Comparison of ENCODE assay signal across 8 mouse cellular contexts in genomic region chr15:81926446-81926822, GRCm38 (mm10). TPM values are rescaled to one million over a fixed set of nuclear protein-coding genes. Genes with fewer than 3 reads are reported as not detected.
A peak's percentile ranks its signal among the peaks of the same experiment; 100 is the strongest.
DNase-seq lines count a peak whose midpoint lies in the region; ATAC-seq and TF ChIP-seq lines count a peak whose summit lies in the region.

No protein-coding gene starts in this region.

- peak overlapping the region; percentile 93 for H3K4me2 ChIP-seq in lung, embryonic 14.5 days
- peak overlapping the region; percentile 91 for H3K4me2 ChIP-seq in forebrain, embryonic 14.5 days (ENCODE audit: low read length)
- peak overlapping the region; percentile 93 for H3K4me2 ChIP-seq in limb, embryonic 13.5 days (replicated peaks)

- peak overlapping the region; percentile 74 for H3K4me3 ChIP-seq in lung, embryonic 14.5 days (ENCODE audit: low read depth, low read length)
- H3K4me3 ChIP-seq in forebrain, embryonic 14.5 days (ENCODE audit: low read depth, low read length), result peak overlapping the region; percentile 74
- H3K4me3 ChIP-seq in limb, embryonic 13.5 days, result peak overlapping the region; percentile 78
- no peak overlapping the region for H3K4me3 ChIP-seq in olfactory bulb, adult 2 months (ENCODE audit: insufficient read depth, low read depth, low read length)

- ATAC-seq in lung, embryonic 14.5 days (ENCODE audit: insufficient read depth), result peak; percentile 36; the same call in 1 of the 2 replicates
- no peak; the same call in 1 of the 2 replicates for ATAC-seq in forebrain, embryonic 14.5 days
- peak; percentile 41 for ATAC-seq in limb, embryonic 13.5 days (ENCODE audit: low FRiP score, low read depth)

- H3K36me3 ChIP-seq in lung, embryonic 14.5 days (ENCODE audit: insufficient read depth), result 0 out of 2 replicates have a peak, but pooled peaks cover 7% of the 10 kb centered on the region
- H3K36me3 ChIP-seq in forebrain, embryonic 14.5 days (ENCODE audit: control insufficient read depth, insufficient read depth, low read length), result peaks cover 11% of the 10 kb centered on the region; the same call in 1 of the 2 replicates
- peaks cover 12% of the 10 kb centered on the region for H3K36me3 ChIP-seq in limb, embryonic 13.5 days

- 36% methylated on average over 9 of the region's 9 CpGs for WGBS in lung, embryonic 14.5 days
- 20% methylated on average over 9 of the region's 9 CpGs for WGBS in forebrain, embryonic 14.5 days
- 36% methylated on average over 9 of the region's 9 CpGs for WGBS in limb, embryonic 13.5 days
- 17% methylated on average over 9 of the region's 9 CpGs for WGBS in olfactory bulb, adult 2 months

- H3K9ac ChIP-seq in lung, embryonic 14.5 days, result no peak overlapping the region
- peak overlapping the region; percentile 40 for H3K9ac ChIP-seq in forebrain, embryonic 14.5 days (ENCODE audit: low read length)
- no peak overlapping the region for H3K9ac ChIP-seq in limb, embryonic 13.5 days

- DNase-seq in lung, embryonic 14.5 days, result no peak
- DNase-seq in lung, postnatal 36 days, result no peak
- DNase-seq in forebrain, embryonic 14.5 days (ENCODE audit: low spot score), result no peak
- no peak for DNase-seq in ovary, adult 18-20 months (ENCODE audit: low spot score)
- DNase-seq in frontal cortex, postnatal 10 days (ENCODE audit: low spot score in 2 of 2), result no peak
- DNase-seq in yolk sac, embryonic 10.5 days (ENCODE audit: low spot score), result no peak

- TF ChIP-seq CTCF in lung, embryonic 14.5 days (IDR thresholded peaks at IDR 0.05; ENCODE audit: low read depth), result no peak
- no peak for TF ChIP-seq CTCF in olfactory bulb, adult 2 months (IDR thresholded peaks at IDR 0.05; ENCODE audit: insufficient read depth, low read depth, low read length)

- H3K4me1 ChIP-seq in lung, embryonic 14.5 days (ENCODE audit: insufficient read depth), result no peaks in the 10 kb centered on the region
- H3K4me1 ChIP-seq in forebrain, embryonic 14.5 days (ENCODE audit: control insufficient read depth, insufficient read depth, low read length), result peaks cover 17% of the 10 kb centered on the region
- H3K4me1 ChIP-seq in limb, embryonic 13.5 days, result peaks cover 22% of the 10 kb centered on the region
- peaks cover 45% of the 10 kb centered on the region for H3K4me1 ChIP-seq in olfactory bulb, adult 2 months (ENCODE audit: control insufficient read depth, insufficient read depth, low read length)

- no peaks in the 10 kb centered on the region for H3K9me3 ChIP-seq in lung, embryonic 14.5 days (ENCODE audit: low read depth, low read length)
- H3K9me3 ChIP-seq in forebrain, embryonic 14.5 days (replicated peaks; ENCODE audit: control insufficient read depth, low read length), result no peaks in the 10 kb centered on the region
- no peaks in the 10 kb centered on the region for H3K9me3 ChIP-seq in limb, embryonic 13.5 days

- no peak overlapping the region for H3K27ac ChIP-seq in lung, embryonic 14.5 days (ENCODE audit: low read depth)
- H3K27ac ChIP-seq in forebrain, embryonic 14.5 days (ENCODE audit: low read depth, low read length), result peak overlapping the region; percentile 84
- H3K27ac ChIP-seq in limb, embryonic 13.5 days, result peak overlapping the region; percentile 49
- H3K27ac ChIP-seq in olfactory bulb, adult 2 months (ENCODE audit: insufficient read depth, low read depth, low read length), result peak overlapping the region; percentile 33

- no peak for TF ChIP-seq POLR2A in olfactory bulb, adult 2 months (IDR thresholded peaks at IDR 0.05; ENCODE audit: insufficient read depth, low read depth, low read length)

- H3K27me3 ChIP-seq in lung, embryonic 14.5 days (ENCODE audit: insufficient read depth, low read length), result no peaks in the 10 kb centered on the region
- no peaks in the 10 kb centered on the region for H3K27me3 ChIP-seq in forebrain, embryonic 14.5 days (replicated peaks; ENCODE audit: control insufficient read depth, insufficient read depth, low read length)
- H3K27me3 ChIP-seq in limb, embryonic 13.5 days, result no peaks in the 10 kb centered on the region

RNA-seq across cellular contexts. Expression of gene Polr3h, which starts 0.4 kb away (rescaled TPM):
- polyA plus RNA-seq in lung, embryonic 14.5 days (2014; fragmentation: Nextera tagmentation; extraction: Ambion mirVana), result 74.4 and 89.5 TPM in 2 replicates
- polyA plus RNA-seq in forebrain, embryonic 14.5 days (2014; fragmentation: Nextera tagmentation; extraction: Ambion mirVana), result 99.6 and 110 TPM in 2 replicates
- 56.9 and 57.9 TPM in 2 replicates for polyA plus RNA-seq in limb, embryonic 13.5 days (2015; fragmentation: Nextera tagmentation; extraction: Ambion mirVana)
- polyA plus RNA-seq in olfactory bulb, adult 2 months (2012; ENCODE audit: insufficient read depth, insufficient read length, low replicate concordance, missing spikeins), result not detected in 2 replicates

RNA-seq across cellular contexts. Expression of gene Csdc2, which starts 10.1 kb away (rescaled TPM):
- polyA plus RNA-seq in lung, embryonic 14.5 days (2014; fragmentation: Nextera tagmentation; extraction: Ambion mirVana), result 10.1 and 11.8 TPM in 2 replicates
- polyA plus RNA-seq in forebrain, embryonic 14.5 days (2014; fragmentation: Nextera tagmentation; extraction: Ambion mirVana), result 72.8 and 110 TPM in 2 replicates
- polyA plus RNA-seq in limb, embryonic 13.5 days (2015; fragmentation: Nextera tagmentation; extraction: Ambion mirVana), result 13.4 and 15.0 TPM in 2 replicates
- not detected in 2 replicates for polyA plus RNA-seq in olfactory bulb, adult 2 months (2012; ENCODE audit: insufficient read depth, insufficient read length, low replicate concordance, missing spikeins)

RNA-seq across cellular contexts. Expression of gene Pmm1, which starts 34.3 kb away (rescaled TPM):
- 39.0 and 39.6 TPM in 2 replicates for polyA plus RNA-seq in lung, embryonic 14.5 days (2014; fragmentation: Nextera tagmentation; extraction: Ambion mirVana)
- polyA plus RNA-seq in forebrain, embryonic 14.5 days (2014; fragmentation: Nextera tagmentation; extraction: Ambion mirVana), result 92.6 and 93.3 TPM in 2 replicates
- 26.3 and 26.8 TPM in 2 replicates for polyA plus RNA-seq in limb, embryonic 13.5 days (2015; fragmentation: Nextera tagmentation; extraction: Ambion mirVana)
- polyA plus RNA-seq in olfactory bulb, adult 2 months (2012; ENCODE audit: insufficient read depth, insufficient read length, low replicate concordance, missing spikeins), result not detected in 2 replicates

RNA-seq across cellular contexts. Expression of gene 1700029P11Rik, which starts 53.9 kb away (rescaled TPM):
- not detected in 2 replicates for polyA plus RNA-seq in lung, embryonic 14.5 days (2014; fragmentation: Nextera tagmentation; extraction: Ambion mirVana)
- not detected in 2 replicates for polyA plus RNA-seq in forebrain, embryonic 14.5 days (2014; fragmentation: Nextera tagmentation; extraction: Ambion mirVana)
- polyA plus RNA-seq in limb, embryonic 13.5 days (2015; fragmentation: Nextera tagmentation; extraction: Ambion mirVana), result not detected in 2 replicates
- not detected in 2 replicates for polyA plus RNA-seq in olfactory bulb, adult 2 months (2012; ENCODE audit: insufficient read depth, insufficient read length, low replicate concordance, missing spikeins)

RNA-seq across cellular contexts. Expression of gene Aco2, which starts 54.3 kb away (rescaled TPM):
- polyA plus RNA-seq in lung, embryonic 14.5 days (2014; fragmentation: Nextera tagmentation; extraction: Ambion mirVana), result 149 and 152 TPM in 2 replicates
- 204 and 231 TPM in 2 replicates for polyA plus RNA-seq in forebrain, embryonic 14.5 days (2014; fragmentation: Nextera tagmentation; extraction: Ambion mirVana)
- polyA plus RNA-seq in limb, embryonic 13.5 days (2015; fragmentation: Nextera tagmentation; extraction: Ambion mirVana), result 142 and 156 TPM in 2 replicates
- polyA plus RNA-seq in olfactory bulb, adult 2 months (2012; ENCODE audit: insufficient read depth, insufficient read length, low replicate concordance, missing spikeins), result 365 TPM in 1 of 2 replicates, not detected in the other

Comparison
In these comparisons a context has a peak if more than half of its experiments do, and no peak if none do; other contexts are left out.
1. RNA of gene Polr3h, which starts 0.4 kb away (polyA plus RNA-seq): 99.6 to 110 TPM in forebrain, embryonic 14.5 days, 74.4 to 89.5 TPM in lung, embryonic 14.5 days and 56.9 to 57.9 TPM in limb, embryonic 13.5 days; not detected in olfactory bulb, adult 2 months; every median in the first group is over 10 times any median in the second.
2. Peak in every context shown above with its lines, with median percentiles within 50 percentile points of each other: H3K4me2 ChIP-seq.